Mouse (Mus musculus) neural tube, postnatal 0 days (tissue): Measurements from ENCODE around the gene C530025M09Rik. TPM values are rescaled to one million over a fixed set of nuclear protein-coding genes. Genes with fewer than 3 reads are reported as not detected.

Experiments used
- polyA plus RNA-seq: library from polyadenylated mRNA; unstranded; fragments of >200 nt; fragmentation: Nextera tagmentation; extraction: Ambion mirVana; gene quantifications from 2 replicates; pipeline ENCODE4 v1.2.1, GENCODE M21; 2015

Gene C530025M09Rik
- 2.9 and 3.4 TPM in 2 replicates for polyA plus RNA-seq

GRCm38 (mm10) chr2:149830536-149831458, at the start of gene C530025M09Rik:
Gene C530025M09Rik, minus strand, starts transcription at chr2:149831213.

GRCm38 (mm10) chr2:149828911-149829310, 2.1 kb downstream of the C530025M09Rik start, which contains the start of gene Syndig1:
Gene Syndig1, plus strand, starts transcription at chr2:149829211.

Other genes with a start within 250 kb of the C530025M09Rik start
- gene Syndig1, start 2.0 kb downstream of the C530025M09Rik start, polyA plus RNA-seq = 67.9 and 69.0 TPM in 2 replicates